In genomic region chr9:106822381-106823104, GRCm38 (mm10) we compare ENCODE assay signal across 7 mouse cellular contexts. TPM values are rescaled to one million over a fixed set of nuclear protein-coding genes. Genes with fewer than 3 reads are reported as not detected.
DNase-seq lines count a peak whose midpoint lies in the region; ATAC-seq lines count a peak whose summit lies in the region.

No protein-coding gene starts in this region.

- H3K4me3 ChIP-seq in intestine, embryonic 15.5 days (replicated peaks), result peak overlapping the region; percentile 99
- H3K4me3 ChIP-seq in midbrain, embryonic 12.5 days, result peak overlapping the region; percentile 91

- peak overlapping the region; percentile 93 for H3K9ac ChIP-seq in intestine, embryonic 15.5 days
- H3K9ac ChIP-seq in midbrain, embryonic 12.5 days (replicated peaks), result peak overlapping the region; percentile 83

- intact Hi-C loops in gastrocnemius, postnatal 36 days (cut with DNase I), result loop anchor here (2.0 kb wide), 1 partner anchor 64 kb away; the partner anchor contains the start of gene Rbm15b
- intact Hi-C loops in left cerebral cortex, postnatal 4 days (cut with DNase I), result no loop called here

- H3K4me2 ChIP-seq in intestine, embryonic 15.5 days (replicated peaks), result peak overlapping the region; percentile 69
- H3K4me2 ChIP-seq in midbrain, embryonic 12.5 days (replicated peaks), result peak overlapping the region; percentile 80

- DNase-seq in adrenal gland, adult 2 months, result peak; percentile 95
- peak; percentile 92 for DNase-seq in embryo, embryonic 11 days
- peak; percentile 62 to 71 for DNase-seq in gastrocnemius, postnatal 36 days
- peak; percentile 86 for DNase-seq in left cerebral cortex, postnatal 4 days
- peak; percentile 85 for DNase-seq in spleen, adult 12 weeks (ENCODE audit: low spot score)

- H3K4me1 ChIP-seq in intestine, embryonic 15.5 days (replicated peaks), result no peaks in the 10 kb centered on the region
- 0 out of 2 replicates have a peak, but pooled peaks cover 5% of the 10 kb centered on the region for H3K4me1 ChIP-seq in midbrain, embryonic 12.5 days

- ATAC-seq in intestine, embryonic 15.5 days, result peak; percentile 92
- peak; percentile 75 for ATAC-seq in midbrain, embryonic 12.5 days (ENCODE audit: low FRiP score, low read depth)

- peak overlapping the region; percentile 96 for H3K27ac ChIP-seq in intestine, embryonic 15.5 days
- peak overlapping the region; percentile 91 for H3K27ac ChIP-seq in midbrain, embryonic 12.5 days (replicated peaks)

- under 1% methylated on average over 32 of the region's 32 CpGs for WGBS in intestine, embryonic 15.5 days
- WGBS in midbrain, embryonic 12.5 days, result 4% methylated on average over 31 of the region's 32 CpGs

- no peaks in the 10 kb centered on the region for H3K9me3 ChIP-seq in intestine, embryonic 15.5 days
- no peaks in the 10 kb centered on the region for H3K9me3 ChIP-seq in midbrain, embryonic 12.5 days

- H3K27me3 ChIP-seq in intestine, embryonic 15.5 days (replicated peaks), result no peaks in the 10 kb centered on the region
- H3K27me3 ChIP-seq in midbrain, embryonic 12.5 days, result no peaks in the 10 kb centered on the region

- no peaks in the 10 kb centered on the region for H3K36me3 ChIP-seq in intestine, embryonic 15.5 days
- no peaks in the 10 kb centered on the region for H3K36me3 ChIP-seq in midbrain, embryonic 12.5 days

RNA-seq across cellular contexts. Expression of gene Dcaf1, which starts 0.9 kb away (rescaled TPM):
- total RNA-seq in adrenal gland, adult 2 months (2021), result 10 to 100 TPM; 29.9 to 36.4 TPM
- polyA plus RNA-seq in adrenal gland, adult 2 months (2012; rRNA removed), result 8.9 and 9.7 TPM in 2 replicates
- total RNA-seq in gastrocnemius, postnatal 36 days (2021), result 10 to 100 TPM; 12.2 to 12.7 TPM
- polyA plus RNA-seq in intestine, embryonic 15.5 days (2015; fragmentation: Nextera tagmentation; extraction: Ambion mirVana), result 19.6 and 20.4 TPM in 2 replicates
- 10 to 100 TPM; 31.2 to 33.4 TPM for total RNA-seq in left cerebral cortex, postnatal 4 days (2021)
- polyA plus RNA-seq in midbrain, embryonic 12.5 days (2016; fragmentation: Nextera tagmentation; extraction: Ambion mirVana), result 26.8 and 35.3 TPM in 2 replicates

RNA-seq across cellular contexts. Expression of gene Rad54l2, which starts 33.5 kb away (rescaled TPM):
- 10 to 100 TPM; 13.2 to 24.8 TPM for total RNA-seq in adrenal gland, adult 2 months (2021)
- polyA plus RNA-seq in adrenal gland, adult 2 months (2012; rRNA removed), result 44.6 and 68.0 TPM in 2 replicates
- total RNA-seq in gastrocnemius, postnatal 36 days (2021), result 1 to 10 TPM; 5.5 to 5.7 TPM
- polyA plus RNA-seq in intestine, embryonic 15.5 days (2015; fragmentation: Nextera tagmentation; extraction: Ambion mirVana), result 4.7 and 5.0 TPM in 2 replicates
- total RNA-seq in left cerebral cortex, postnatal 4 days (2021), result 10 to 100 TPM; 29.5 to 31.2 TPM
- polyA plus RNA-seq in midbrain, embryonic 12.5 days (2016; fragmentation: Nextera tagmentation; extraction: Ambion mirVana), result 10.4 and 11.4 TPM in 2 replicates

Comparison
In these comparisons a context has a peak if more than half of its experiments do, and no peak if none do; other contexts are left out.
1. Peak in every context shown above with its lines: DNase-seq, ATAC-seq, H3K4me3 ChIP-seq and H3K27ac ChIP-seq.